Mouse (Mus musculus) ES-Bruce4 (cell line): ENCODE data around the gene Mast3. TPM values are rescaled to one million over a fixed set of nuclear protein-coding genes. Genes with fewer than 3 reads are reported as not detected.

Experiments
- H3K27ac ChIP-seq: 2 replicates; pipeline ENCODE4 v1.5.1; 2012; ENCODE audit warnings: low read length, inconsistent platforms; ENCODE audit not compliant: insufficient read depth
- H3K27me3 ChIP-seq: 2 replicates; pipeline ENCODE4 v1.6.1; 2012; ENCODE audit warnings: mild to moderate bottlenecking, low read length, inconsistent platforms; ENCODE audit not compliant: control insufficient read depth, poor library complexity, insufficient read depth, severe bottlenecking
- H3K36me3 ChIP-seq: 2 replicates; pipeline ENCODE4 v1.6.1; 2012; ENCODE audit warnings: inconsistent platforms, mild to moderate bottlenecking, low read length, moderate library complexity; ENCODE audit not compliant: control insufficient read depth, poor library complexity, insufficient read depth, severe bottlenecking
- H3K4me1 ChIP-seq: one replicate; pipeline ENCODE4 v1.8.1; 2011; ENCODE audit warnings: low read length; ENCODE audit not compliant: control insufficient read depth, insufficient read depth
- H3K4me3 ChIP-seq: 2 replicates; pipeline ENCODE4 v1.5.1; 2011; ENCODE audit warnings: low read depth, mild to moderate bottlenecking, low read length
- H3K9ac ChIP-seq: 2 replicates; pipeline ENCODE4 v1.6.1; 2012; ENCODE audit warnings: low read depth, mild to moderate bottlenecking, inconsistent platforms; ENCODE audit not compliant: poor library complexity, severe bottlenecking
- H3K9me3 ChIP-seq: replicated peaks from 2 replicates; pipeline ENCODE4 v1.6.1; 2012; ENCODE audit warnings: mild to moderate bottlenecking, low read length, inconsistent platforms; ENCODE audit not compliant: control insufficient read depth, poor library complexity, insufficient read depth, severe bottlenecking
- CTCF ChIP-seq: IDR thresholded peaks from one replicate; pipeline ENCODE4 v1.8.1; 2011; ENCODE audit warnings: low read depth, low read length
- EP300 ChIP-seq: IDR thresholded peaks from 2 replicates; pipeline ENCODE4 v1.6.1; 2011; ENCODE audit warnings: low read depth, low read length; ENCODE audit not compliant: insufficient read depth
- POLR2A ChIP-seq: IDR thresholded peaks from one replicate; pipeline ENCODE4 v1.8.1; 2011; ENCODE audit warnings: low read length; ENCODE audit not compliant: insufficient read depth
- polyA plus RNA-seq: library from polyadenylated mRNA; stranded (reverse); fragments of >200 nt; gene quantifications from 2 replicates; pipeline ENCODE4 v1.2.4, GENCODE M21; 2011; ENCODE audit warnings: low read depth; ENCODE audit not compliant: missing spikeins, insufficient read depth, insufficient read length

Mast3 gene
- polyA plus RNA-seq, 1 experiment, result 10.9 TPM

DNA sequence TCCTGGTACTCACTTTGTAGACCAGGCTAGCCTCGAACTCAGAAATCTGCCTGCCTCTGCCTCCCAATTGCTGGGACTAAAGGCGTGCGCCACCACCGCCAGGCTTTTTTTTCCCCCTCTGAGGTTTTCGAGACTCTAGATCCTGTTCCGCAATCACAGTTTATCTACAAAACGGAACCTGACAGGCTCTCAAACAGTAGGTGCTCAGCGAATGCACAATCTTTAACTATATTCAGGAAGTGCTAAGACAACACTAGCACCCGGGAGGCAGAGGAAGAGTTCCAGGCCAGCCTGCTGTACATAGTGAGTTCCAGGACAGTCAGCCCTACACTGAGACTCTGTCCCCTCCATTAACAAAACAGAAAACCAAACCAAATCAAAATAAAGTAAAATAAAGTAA lies 39.5 kb downstream of the Mast3 start:
- peaks cover 2% of the 10 kb centered on the region for H3K4me1 ChIP-seq
- no peaks in the 10 kb centered on the region for H3K27me3 ChIP-seq
- peak overlapping the region; percentile 70 for H3K4me3 ChIP-seq
- H3K36me3 ChIP-seq, result peaks cover 13% of the 10 kb centered on the region
- no peak overlapping the region for H3K27ac ChIP-seq
- TF ChIP-seq CTCF, result no peak
- TF ChIP-seq POLR2A, result no peak
- TF ChIP-seq EP300, result no peak
- H3K9me3 ChIP-seq, result no peaks in the 10 kb centered on the region
- H3K9ac ChIP-seq, result peak overlapping the region; percentile 59

- peaks cover 2% of the 10 kb centered on the region for H3K4me1 ChIP-seq
- peaks cover 13% of the 10 kb centered on the region for H3K36me3 ChIP-seq
- no peaks in the 10 kb centered on the region for H3K27me3 ChIP-seq
- no peaks in the 10 kb centered on the region for H3K9me3 ChIP-seq
- no peak for TF ChIP-seq POLR2A
- TF ChIP-seq EP300, result no peak
- no peak for TF ChIP-seq CTCF
- H3K27ac ChIP-seq, result no peak overlapping the region
- no peak overlapping the region for H3K4me3 ChIP-seq
- H3K9ac ChIP-seq, result no peak overlapping the region
These were observed 40.2 kb downstream of the Mast3 start for GRCm38 (mm10) chr8:70764676-70765075.

DNA sequence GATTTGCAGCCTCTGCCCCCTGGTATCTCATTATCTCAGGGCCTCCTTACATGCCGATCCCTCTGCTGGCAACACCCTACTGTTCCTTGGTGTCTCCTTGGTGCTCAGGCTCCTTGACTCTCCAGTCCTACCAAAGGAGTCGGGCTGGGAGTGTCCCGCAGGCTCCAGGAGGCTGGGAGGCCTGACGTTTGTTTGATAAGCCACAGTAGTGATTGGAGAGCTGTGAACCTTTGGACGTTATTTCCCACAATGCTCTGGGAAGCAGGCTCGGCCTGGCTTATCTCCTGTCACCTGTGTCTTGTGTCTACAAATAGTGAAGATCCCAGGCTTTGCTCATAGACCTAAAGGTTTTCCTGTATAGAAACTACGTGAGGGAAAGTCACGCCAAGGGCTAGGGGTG lies 40.8 kb downstream of the Mast3 start:
- Histone ChIP-seq H3K4me3 (no peak overlapping the region), H3K27ac (no peak overlapping the region), H3K36me3 (peaks cover 13% of the 10 kb centered on the region), H3K4me1 (peaks cover 4% of the 10 kb centered on the region), H3K9ac (no peak overlapping the region), H3K9me3 (no peaks in the 10 kb centered on the region), H3K27me3 (no peaks in the 10 kb centered on the region)
- TF ChIP-seq POLR2A, result no peak
- TF ChIP-seq CTCF, result no peak
- TF ChIP-seq EP300, result no peak

DNA sequence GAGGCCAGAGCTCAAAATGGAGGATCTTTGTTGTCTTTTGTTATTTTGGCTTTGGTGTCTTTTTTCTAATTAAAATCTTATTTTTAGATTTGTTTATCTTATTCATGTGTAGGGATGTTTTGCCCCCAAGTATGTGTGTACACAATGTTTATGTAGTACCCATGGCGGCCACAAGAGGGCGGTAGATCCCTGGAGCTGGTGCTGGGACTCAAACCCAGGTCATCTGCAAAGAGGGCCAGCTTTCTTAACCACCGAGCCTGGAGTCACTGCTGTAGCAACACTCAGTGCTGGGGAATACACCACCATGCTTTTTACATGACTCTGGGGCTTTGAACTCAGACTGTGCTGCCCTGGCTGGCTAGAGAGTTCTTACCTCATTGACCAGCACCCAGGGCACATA lies 41.5 kb downstream of the Mast3 start:
- TF ChIP-seq EP300, result no peak
- TF ChIP-seq CTCF, result no peak
- TF ChIP-seq POLR2A, result no peak
- no peak overlapping the region for H3K27ac ChIP-seq
- H3K9me3 ChIP-seq, result no peaks in the 10 kb centered on the region
- peaks cover 13% of the 10 kb centered on the region for H3K36me3 ChIP-seq
- no peak overlapping the region for H3K9ac ChIP-seq
- H3K4me3 ChIP-seq, result no peak overlapping the region
- H3K4me1 ChIP-seq, result peaks cover 4% of the 10 kb centered on the region
- no peaks in the 10 kb centered on the region for H3K27me3 ChIP-seq

- Histone ChIP-seq H3K4me1 (peaks cover 2% of the 10 kb centered on the region), H3K4me3 (no peak overlapping the region), H3K27me3 (no peaks in the 10 kb centered on the region), H3K9me3 (no peaks in the 10 kb centered on the region), H3K27ac (peak overlapping the region; percentile 42), H3K36me3 (peaks cover 13% of the 10 kb centered on the region), H3K9ac (no peak overlapping the region)
- TF ChIP-seq CTCF (no peak), EP300 (no peak), POLR2A (no peak)
These were observed 42.7 kb downstream of the Mast3 start for GRCm38 (mm10) chr8:70762118-70762517.

DNA sequence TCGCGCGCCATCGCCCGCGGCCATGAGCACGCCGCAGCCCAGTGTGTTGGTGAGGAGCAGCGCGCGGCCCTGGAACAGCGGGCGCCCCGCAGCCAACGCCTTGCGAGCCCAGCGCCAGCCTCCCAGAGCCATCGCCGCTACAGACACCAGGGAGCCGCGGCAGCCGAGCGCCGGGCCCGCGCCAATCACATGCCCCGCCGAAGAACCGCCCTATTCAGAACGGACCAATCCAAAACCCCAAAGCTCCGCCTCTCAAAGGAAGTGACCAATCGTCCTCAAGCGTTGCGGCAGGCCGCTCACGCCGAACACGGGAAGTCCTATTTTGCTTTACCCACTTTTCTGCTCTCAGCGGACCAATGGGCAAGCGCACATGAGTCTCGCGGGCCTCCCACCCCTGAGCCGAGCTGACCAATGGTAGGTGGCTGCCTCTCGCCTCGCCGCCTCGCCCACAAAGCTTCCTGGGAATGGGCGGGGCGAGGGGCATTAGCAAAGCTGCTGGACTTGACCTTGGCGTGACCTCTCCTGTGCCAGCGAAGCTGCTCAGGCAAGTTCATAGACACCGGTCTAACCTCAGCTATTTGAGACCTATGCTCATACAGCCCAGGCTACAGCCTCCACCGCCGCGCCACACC lies 44.0 kb downstream of the Mast3 start, which contains the start of gene Mpv17l2:
Gene Mpv17l2 (minus strand): TSS at position 172 of the 632 bp plus-strand sequence.
- TF ChIP-seq POLR2A, result no peak
- Histone ChIP-seq H3K36me3 (peaks cover 17% of the 10 kb centered on the region), H3K9me3 (no peaks in the 10 kb centered on the region), H3K4me1 (peaks cover 2% of the 10 kb centered on the region), H3K9ac (peak within 1 kb of the TSS; percentile 70), H3K4me3 (peak within 1 kb of the TSS; percentile 77), H3K27ac (peak within 1 kb of the TSS; percentile 66), H3K27me3 (no peaks in the 10 kb centered on the region)
